Mouse (Mus musculus) limb, embryonic 12.5 days (tissue): ENCODE results near the gene Nod2. TPM values are rescaled to one million over a fixed set of nuclear protein-coding genes. Genes with fewer than 3 reads are reported as not detected.
A peak's percentile ranks its signal among the peaks of the same experiment; 100 is the strongest.

Source experiments
- ATAC-seq: fragments of 200-750 bp; cut with Nextera tagmentation; 2 replicates; pipeline ENCODE4 v1.8.0; 2017; ENCODE audit warnings: low read depth, moderate TSS enrichment; ENCODE audit not compliant: insufficient number of reproducible peaks, insufficient read depth, low FRiP score, low TSS enrichment
- H3K27ac ChIP-seq: fragments of 300-500 bp; sonication (generic); 2 replicates; pipeline ENCODE4 v1.5.1; 2016; ENCODE audit warnings: mild to moderate bottlenecking, moderate library complexity
- H3K27me3 ChIP-seq: fragments of 300-500 bp; sonication (generic); 2 replicates; pipeline ENCODE4 v1.6.1; 2016; ENCODE audit warnings: mild to moderate bottlenecking, moderate library complexity
- H3K36me3 ChIP-seq: fragments of 300-500 bp; sonication (generic); 2 replicates; pipeline ENCODE4 v1.6.1; 2016; ENCODE audit warnings: mild to moderate bottlenecking, moderate library complexity
- H3K4me1 ChIP-seq: fragments of 300-500 bp; sonication (generic); replicated peaks from 2 replicates; pipeline ENCODE4 v1.6.1; 2016
- H3K4me2 ChIP-seq: fragments of 300-500 bp; sonication (generic); 2 replicates; pipeline ENCODE4 v1.6.1; 2016; ENCODE audit warnings: mild to moderate bottlenecking, moderate library complexity
- H3K4me3 ChIP-seq: fragments of 300-500 bp; sonication (generic); replicated peaks from 2 replicates; pipeline ENCODE4 v1.5.1; 2016; ENCODE audit warnings: mild to moderate bottlenecking
- H3K9ac ChIP-seq: fragments of 300-500 bp; sonication (generic); replicated peaks from 2 replicates; pipeline ENCODE4 v1.6.1; 2016; ENCODE audit warnings: mild to moderate bottlenecking, moderate library complexity
- H3K9me3 ChIP-seq: fragments of 300-500 bp; sonication (generic); 2 replicates; pipeline ENCODE4 v1.6.1; 2016; ENCODE audit warnings: mild to moderate bottlenecking, moderate library complexity
- WGBS: fragments of 180-500 bp; shearing (Covaris S2); methylation state at CpG from one replicate; pipeline ENCODE4 v1.1.7; 2016; 5-methylcytosine and 5-hydroxymethylcytosine counted together
- polyA plus RNA-seq: library from polyadenylated mRNA; unstranded; fragments of >200 nt; fragmentation: Nextera tagmentation; extraction: Ambion mirVana; gene quantifications from 2 replicates; pipeline ENCODE4 v1.2.1, GENCODE M21; 2016

The Nod2 gene
- polyA plus RNA-seq, 1 experiment from 2014 or later, result 0.18 TPM

- H3K27me3 ChIP-seq, result no peaks in the 10 kb centered on the region; the same call in 1 of the 2 replicates
- H3K4me2 ChIP-seq, result peak overlapping the region; percentile 53
- WGBS, result 22% methylated on average over 7 of the region's 7 CpGs
- peak overlapping the region; percentile 80 for H3K4me3 ChIP-seq
- H3K4me1 ChIP-seq, result peaks cover 19% of the 10 kb centered on the region
- ATAC-seq, result no peak
- no peaks in the 10 kb centered on the region for H3K9me3 ChIP-seq
- H3K27ac ChIP-seq, result no peak overlapping the region
- no peaks in the 10 kb centered on the region for H3K36me3 ChIP-seq
- H3K9ac ChIP-seq, result 0 out of 2 replicates have a peak overlapping the region, but pooled peaks have one; percentile 3
Observed at GRCm38 (mm10) chr8:88696228-88696627, 49.1 kb downstream of the Nod2 start.

DNA sequence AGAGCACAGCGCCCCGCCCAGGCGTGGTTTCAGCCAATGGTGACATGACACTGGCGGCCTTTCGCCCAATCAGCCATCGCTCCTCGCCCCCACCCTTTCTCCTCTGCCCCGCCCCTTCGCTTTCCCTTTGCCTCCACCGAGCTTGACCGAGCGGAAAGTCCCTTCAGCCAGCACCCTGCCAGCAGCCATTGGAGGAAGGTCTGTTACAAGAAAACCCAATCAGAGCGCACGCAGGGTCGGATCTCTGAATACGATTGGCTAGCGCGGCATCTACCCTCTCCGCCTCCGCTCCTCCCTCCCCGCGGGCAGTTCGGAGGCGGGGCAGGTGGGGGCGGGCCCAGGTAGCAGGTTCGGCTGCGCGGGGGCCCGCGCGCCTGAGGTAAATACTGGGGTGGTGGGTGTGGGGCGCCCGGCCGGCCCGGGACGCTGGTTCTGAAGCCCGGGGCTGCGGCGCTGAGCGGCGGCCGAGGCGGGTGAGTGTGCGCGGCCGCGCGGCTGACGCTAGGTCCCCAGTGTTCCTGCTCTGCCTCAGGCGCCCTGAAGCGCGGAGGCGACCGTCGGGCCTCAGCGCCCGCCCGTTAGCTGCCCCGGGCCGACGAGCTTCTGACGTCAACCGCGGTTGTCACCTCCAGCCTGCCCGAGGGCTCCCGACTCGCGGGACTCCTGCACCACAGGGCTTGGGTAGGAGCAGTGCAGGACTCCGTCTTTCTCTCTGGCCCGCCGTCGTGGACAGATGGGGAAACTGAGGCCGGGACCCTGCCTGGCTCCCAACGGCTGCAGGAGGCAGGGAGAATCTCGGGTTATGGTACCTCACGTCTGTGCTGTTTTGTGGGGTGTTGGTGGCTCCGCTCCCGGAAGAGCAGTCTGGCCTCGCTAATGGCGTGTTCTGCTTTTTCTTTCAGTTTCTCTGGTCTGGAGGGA, 49.9 kb downstream of the Nod2 start, which contains the start of gene Cyld:
Cyld (plus strand) TSS at position 308 of the 921 bp plus-strand sequence.
- under 1% methylated on average over 75 of the region's 80 CpGs for WGBS
- peaks cover 17% of the 10 kb centered on the region for H3K4me1 ChIP-seq
- no peaks in the 10 kb centered on the region; the same call in 1 of the 2 replicates for H3K27me3 ChIP-seq
- H3K9ac ChIP-seq, result peak within 1 kb of the TSS; percentile 79
- H3K36me3 ChIP-seq, result no peaks in the 10 kb centered on the region
- H3K4me2 ChIP-seq, result peak within 1 kb of the TSS; percentile 80
- peak; percentile 100 for ATAC-seq
- H3K27ac ChIP-seq, result peak within 1 kb of the TSS; percentile 62; the same call in 1 of the 2 replicates
- H3K9me3 ChIP-seq, result no peaks in the 10 kb centered on the region
- peak within 1 kb of the TSS; percentile 80 for H3K4me3 ChIP-seq

DNA sequence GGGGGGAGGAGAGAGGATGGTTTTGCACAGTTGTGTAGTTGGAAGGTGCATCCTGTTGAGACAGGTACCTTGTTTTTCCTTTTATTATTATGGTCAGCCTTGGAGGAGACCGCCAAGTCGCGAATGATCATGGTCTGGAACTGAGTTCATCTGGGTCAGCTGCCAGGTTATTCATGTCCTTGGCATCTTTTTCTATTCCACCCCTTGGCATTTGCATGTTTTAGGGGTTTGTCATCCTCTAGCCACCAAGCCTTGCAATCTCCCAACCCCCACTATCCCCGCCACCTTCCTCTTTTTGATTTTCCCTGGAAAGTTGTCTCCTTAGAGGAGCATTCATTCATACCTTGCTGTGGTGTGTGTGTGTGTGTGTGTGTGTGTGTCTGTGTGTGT, 50.5 kb downstream of the Nod2 start:
- H3K27me3 ChIP-seq, result no peaks in the 10 kb centered on the region; the same call in 1 of the 2 replicates
- peaks cover 16% of the 10 kb centered on the region for H3K4me1 ChIP-seq
- 13% methylated on average over 4 of the region's 4 CpGs for WGBS
- H3K9me3 ChIP-seq, result no peaks in the 10 kb centered on the region
- H3K36me3 ChIP-seq, result no peaks in the 10 kb centered on the region
- H3K4me3 ChIP-seq, result peak overlapping the region; percentile 80
- no peak overlapping the region; the same call in 1 of the 2 replicates for H3K27ac ChIP-seq
- no peak for ATAC-seq
- peak overlapping the region; percentile 80 for H3K4me2 ChIP-seq
- H3K9ac ChIP-seq, result peak overlapping the region; percentile 79

- Histone ChIP-seq H3K27ac (no peak overlapping the region), H3K9me3 (no peaks in the 10 kb centered on the region), H3K27me3 (no peaks in the 10 kb centered on the region), H3K4me2 (peak overlapping the region; percentile 80), H3K36me3 (no peaks in the 10 kb centered on the region), H3K9ac (peak overlapping the region; percentile 79; the same call in 1 of the 2 replicates), H3K4me3 (peak overlapping the region; percentile 80), H3K4me1 (peaks cover 16% of the 10 kb centered on the region)
- 50% methylated on average over 2 of the region's 2 CpGs for WGBS
- no peak for ATAC-seq
Observed at GRCm38 (mm10) chr8:88698048-88698447, 50.9 kb downstream of the Nod2 start.

GRCm38 (mm10) chr8:88701611-88702010, 54.5 kb downstream of the Nod2 start:
- Histone ChIP-seq H3K27ac (no peak overlapping the region), H3K9ac (no peak overlapping the region), H3K36me3 (no peaks in the 10 kb centered on the region), H3K27me3 (no peaks in the 10 kb centered on the region), H3K9me3 (no peaks in the 10 kb centered on the region), H3K4me2 (no peak overlapping the region), H3K4me3 (no peak overlapping the region), H3K4me1 (peaks cover 6% of the 10 kb centered on the region)
- ATAC-seq, result no peak
- 35% methylated on average over 2 of the region's 2 CpGs for WGBS

DNA sequence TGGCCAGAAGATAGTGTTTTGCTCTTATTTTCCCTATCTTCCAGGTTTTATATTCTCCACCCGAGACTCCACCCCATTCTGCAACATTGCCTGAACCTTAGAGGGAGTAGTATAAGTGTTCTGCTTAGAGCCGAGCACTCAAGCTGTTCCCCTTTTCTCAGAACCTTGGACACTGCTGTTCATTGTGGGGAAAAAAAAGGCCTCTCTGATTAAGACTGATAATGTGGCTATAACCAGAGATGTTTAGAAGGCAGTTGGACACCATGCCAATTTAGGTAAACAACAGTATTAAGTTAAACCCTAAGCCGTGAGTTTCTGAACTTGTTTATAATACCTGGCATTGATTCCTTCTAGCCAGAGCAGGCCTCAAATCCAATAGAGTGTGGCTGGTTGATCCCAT, 55.7 kb downstream of the Nod2 start:
- 0 out of 2 replicates have a peak, but pooled peaks cover under 1% of the 10 kb centered on the region for H3K36me3 ChIP-seq
- 81% methylated on average over 3 of the region's 3 CpGs for WGBS
- no peaks in the 10 kb centered on the region for H3K9me3 ChIP-seq
- H3K27ac ChIP-seq, result no peak overlapping the region
- no peak overlapping the region for H3K4me2 ChIP-seq
- no peak overlapping the region for H3K9ac ChIP-seq
- ATAC-seq, result no peak
- H3K27me3 ChIP-seq, result no peaks in the 10 kb centered on the region
- H3K4me3 ChIP-seq, result no peak overlapping the region
- peaks cover 2% of the 10 kb centered on the region for H3K4me1 ChIP-seq

DNA sequence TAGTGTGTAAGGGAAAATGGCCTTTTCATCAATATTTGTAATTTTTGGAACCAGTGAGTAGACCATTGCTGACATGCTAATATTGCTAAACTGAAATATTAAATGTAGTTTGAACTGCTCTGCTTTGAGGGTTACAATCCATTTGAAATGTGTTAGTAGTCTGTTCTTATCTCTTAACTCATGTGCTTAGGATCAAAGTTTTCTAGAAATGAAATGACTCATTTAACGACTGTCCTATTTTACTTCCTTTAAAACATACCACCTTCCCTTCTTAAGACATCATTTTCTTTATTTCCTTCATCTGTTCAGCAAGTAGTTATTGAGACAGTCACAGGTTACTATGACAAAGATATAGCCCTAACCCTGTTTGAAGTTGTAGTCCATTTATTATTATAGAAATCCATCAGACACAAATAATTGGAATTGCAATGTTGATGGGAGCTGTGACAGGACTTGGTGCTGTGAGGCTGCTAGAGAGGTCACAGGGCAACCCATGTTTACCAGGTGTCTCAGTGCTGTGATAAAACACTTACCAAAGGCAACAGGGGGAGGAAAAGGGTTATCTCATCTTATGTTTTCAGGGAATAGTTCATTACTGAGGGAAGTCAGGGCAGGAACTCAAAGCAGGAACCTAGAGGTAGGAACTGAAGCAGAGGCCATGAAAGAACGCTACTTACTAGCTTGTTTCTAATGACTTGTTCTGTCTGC, 76.3 kb downstream of the Nod2 start:
- H3K4me3 ChIP-seq, result no peak overlapping the region
- no peaks in the 10 kb centered on the region for H3K27me3 ChIP-seq
- 90% methylated on average over 2 of the region's 2 CpGs for WGBS
- H3K9me3 ChIP-seq, result no peaks in the 10 kb centered on the region
- H3K36me3 ChIP-seq, result peaks cover 30% of the 10 kb centered on the region; the same call in 1 of the 2 replicates
- no peak for ATAC-seq
- no peak overlapping the region for H3K27ac ChIP-seq
- H3K4me1 ChIP-seq, result no peaks in the 10 kb centered on the region
- H3K9ac ChIP-seq, result no peak overlapping the region
- H3K4me2 ChIP-seq, result no peak overlapping the region

Other genes with a start within 250 kb of the Nod2 start
- 64.0 and 72.1 TPM in 2 replicates for gene Nkd1, start 126.0 kb upstream of the Nod2 start, polyA plus RNA-seq
- 0.97 and 1.7 TPM in 2 replicates for gene Snx20, start 11.2 kb upstream of the Nod2 start, polyA plus RNA-seq
- 14.0 and 14.4 TPM in 2 replicates for gene Cyld, start 49.7 kb downstream of the Nod2 start, polyA plus RNA-seq